Mouse (Mus musculus) forebrain, embryonic 16.5 days (tissue): ENCODE data around the gene Cptp. TPM values are rescaled to one million over a fixed set of nuclear protein-coding genes. Genes with fewer than 3 reads are reported as not detected.

Experiments
- ATAC-seq: fragments of 200-750 bp; cut with Nextera tagmentation; 2 replicates; pipeline ENCODE4 v1.8.0; 2017; ENCODE audit warnings: mild to moderate bottlenecking, moderate library complexity
- H3K27ac ChIP-seq: fragments of 300-500 bp; sonication (generic); 2 replicates; pipeline ENCODE4 v1.5.1; 2014; ENCODE audit warnings: low read length, control low read depth
- H3K27me3 ChIP-seq: fragments of 300-500 bp; sonication (generic); replicated peaks from 2 replicates; pipeline ENCODE4 v1.6.1; 2014; ENCODE audit warnings: low read length; ENCODE audit not compliant: control insufficient read depth, insufficient read depth
- H3K36me3 ChIP-seq: fragments of 300-500 bp; sonication (generic); 2 replicates; pipeline ENCODE4 v1.6.1; 2014; ENCODE audit not compliant: control insufficient read depth, insufficient read depth
- H3K4me1 ChIP-seq: fragments of 300-500 bp; sonication (generic); replicated peaks from 2 replicates; pipeline ENCODE4 v1.6.1; 2014; ENCODE audit warnings: low read length; ENCODE audit not compliant: control insufficient read depth, insufficient read depth
- H3K4me2 ChIP-seq: fragments of 300-500 bp; sonication (generic); 2 replicates; pipeline ENCODE4 v1.6.1; 2014; ENCODE audit warnings: mild to moderate bottlenecking, low read length, control low read depth
- H3K4me3 ChIP-seq: fragments of 300-500 bp; sonication (generic); replicated peaks from 2 replicates; pipeline ENCODE4 v1.5.1; 2014; ENCODE audit warnings: mild to moderate bottlenecking, low read length, control low read depth
- H3K9ac ChIP-seq: fragments of 300-500 bp; sonication (generic); replicated peaks from 2 replicates; pipeline ENCODE4 v1.6.1; 2014; ENCODE audit warnings: low read depth, low read length, control low read depth
- H3K9me3 ChIP-seq: fragments of 300-500 bp; sonication (generic); 2 replicates; pipeline ENCODE4 v1.6.1; 2016; ENCODE audit warnings: low read length; ENCODE audit not compliant: control insufficient read depth
- WGBS: fragments of 180-500 bp; shearing (Covaris S2); extraction: QIAGEN DNeasy Blood & Tissue Kit; methylation state at CpG from one replicate; pipeline ENCODE4 v1.1.7; 2014; 5-methylcytosine and 5-hydroxymethylcytosine counted together
- polyA plus RNA-seq: library from polyadenylated mRNA; unstranded; fragments of >200 nt; fragmentation: Nextera tagmentation; extraction: Ambion mirVana; gene quantifications from 2 replicates; pipeline ENCODE4 v1.2.1, GENCODE M21; 2015

The Cptp gene
- polyA plus RNA-seq, 1 experiment from 2014 or later: 23.8 TPM

DNA sequence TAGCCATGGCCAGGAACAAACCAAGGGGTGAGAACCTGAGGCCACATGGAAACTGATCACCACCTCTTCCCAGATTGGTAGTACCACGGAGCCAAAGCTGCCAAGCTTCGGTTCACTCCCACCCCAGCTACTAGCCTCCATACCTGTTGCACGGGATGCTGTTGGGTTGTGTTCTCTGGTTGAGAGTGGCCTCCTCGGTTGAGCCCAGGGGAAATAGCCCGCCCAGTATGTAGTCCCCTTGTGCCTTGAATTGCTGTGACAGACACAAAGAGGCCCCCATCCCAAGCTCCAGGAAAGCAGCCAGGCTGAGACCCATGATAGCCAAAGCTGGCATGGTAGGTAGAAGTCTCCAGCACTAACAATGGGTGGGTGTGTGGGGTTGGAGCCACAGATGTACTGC lies 6.2 kb downstream of the Cptp start, which contains the start of gene Tas1r3:
TSS of gene Tas1r3 (minus strand) at position 362 of the 400 bp plus-strand sequence.
- ATAC-seq: no peak
- Histone ChIP-seq H3K27ac (no peak within 1 kb of the TSS), H3K36me3 (peaks cover 19% of the 10 kb centered on the region), H3K4me1 (no peaks in the 10 kb centered on the region; the same call in 1 of the 2 replicates), H3K4me3 (no peak within 1 kb of the TSS), H3K27me3 (no peaks in the 10 kb centered on the region), H3K9ac (no peak within 1 kb of the TSS), H3K9me3 (no peaks in the 10 kb centered on the region), H3K4me2 (no peak within 1 kb of the TSS)
- 78% methylated on average over 5 of the region's 5 CpGs for WGBS

DNA sequence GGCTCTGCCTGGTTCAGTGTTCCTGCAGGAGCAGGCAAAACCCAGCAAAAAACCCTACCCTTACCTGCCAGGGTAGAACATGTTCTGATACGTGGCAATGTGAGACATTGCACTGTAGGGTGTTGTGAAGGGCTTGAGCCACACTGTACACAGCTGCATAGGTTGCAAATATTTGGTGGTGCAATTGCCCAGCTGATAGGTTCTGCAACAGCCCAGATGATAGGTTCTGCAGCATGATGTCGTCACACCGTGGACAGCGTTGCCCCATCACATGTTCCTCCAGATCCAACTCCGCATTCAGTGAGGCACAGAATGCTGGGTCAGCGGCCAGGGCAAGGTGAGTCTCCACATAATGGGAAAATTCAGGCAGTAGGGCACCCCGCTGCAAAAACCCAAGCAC lies 7.5 kb downstream of the Cptp start:
- H3K27me3 ChIP-seq: no peaks in the 10 kb centered on the region
- no peak for ATAC-seq

DNA sequence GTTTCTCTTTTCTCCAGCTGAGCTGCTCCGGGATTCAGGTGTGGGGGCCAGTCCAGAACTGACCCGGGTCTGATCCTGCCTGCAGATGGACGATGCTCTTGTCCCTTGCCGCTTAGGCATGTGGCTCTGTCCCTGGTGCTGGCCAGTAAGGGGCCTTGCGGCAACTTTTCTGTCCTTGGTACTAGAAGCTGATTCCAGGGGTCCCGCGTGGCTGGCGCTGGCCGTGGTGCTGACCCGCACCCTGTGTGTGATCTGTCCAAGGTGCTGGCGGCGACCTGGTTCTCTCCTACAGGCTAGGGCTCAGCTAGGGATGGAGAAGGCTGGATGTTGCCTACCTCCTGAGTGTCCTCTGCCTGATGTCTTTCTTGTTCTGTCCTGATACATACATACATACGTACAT lies 9.9 kb downstream of the Cptp start:
- Histone ChIP-seq H3K4me2 (no peak overlapping the region), H3K4me3 (no peak overlapping the region), H3K4me1 (no peaks in the 10 kb centered on the region), H3K27ac (no peak overlapping the region), H3K9ac (no peak overlapping the region), H3K27me3 (no peaks in the 10 kb centered on the region), H3K36me3 (peaks cover 21% of the 10 kb centered on the region), H3K9me3 (no peaks in the 10 kb centered on the region)
- 34% methylated on average over 13 of the region's 13 CpGs for WGBS
- no peak for ATAC-seq

More for the DNA sequence above, 7.5 kb downstream of the Cptp start:
- Histone ChIP-seq H3K9ac (no peak overlapping the region), H3K36me3 (peaks cover 20% of the 10 kb centered on the region), H3K4me3 (no peak overlapping the region), H3K9me3 (no peaks in the 10 kb centered on the region), H3K27ac (no peak overlapping the region), H3K4me2 (no peak overlapping the region), H3K4me1 (no peaks in the 10 kb centered on the region)
- 89% methylated on average over 7 of the region's 7 CpGs for WGBS

DNA sequence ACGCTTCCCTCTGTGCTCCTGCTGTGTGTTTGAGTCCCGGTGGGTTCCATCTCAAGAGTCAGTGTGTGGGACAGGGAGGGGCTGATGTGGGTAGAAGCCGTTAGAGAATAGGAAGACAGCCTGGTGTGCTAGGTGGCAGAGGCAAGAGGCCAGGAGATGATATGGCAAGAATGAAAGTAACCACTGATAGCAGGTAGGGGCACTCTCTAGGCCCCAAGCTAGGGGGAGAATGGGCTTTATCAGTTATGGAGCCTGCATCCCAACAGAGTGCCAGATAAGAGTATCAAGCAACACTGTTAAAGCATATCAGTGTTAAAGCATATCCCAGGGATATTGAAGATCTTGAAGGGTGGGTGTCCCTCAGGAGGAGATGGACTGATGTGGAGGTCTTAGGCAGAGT lies 12.4 kb downstream of the Cptp start:
- H3K36me3 ChIP-seq: peaks cover 21% of the 10 kb centered on the region
- 83% methylated on average over 3 of the region's 3 CpGs for WGBS

DNA sequence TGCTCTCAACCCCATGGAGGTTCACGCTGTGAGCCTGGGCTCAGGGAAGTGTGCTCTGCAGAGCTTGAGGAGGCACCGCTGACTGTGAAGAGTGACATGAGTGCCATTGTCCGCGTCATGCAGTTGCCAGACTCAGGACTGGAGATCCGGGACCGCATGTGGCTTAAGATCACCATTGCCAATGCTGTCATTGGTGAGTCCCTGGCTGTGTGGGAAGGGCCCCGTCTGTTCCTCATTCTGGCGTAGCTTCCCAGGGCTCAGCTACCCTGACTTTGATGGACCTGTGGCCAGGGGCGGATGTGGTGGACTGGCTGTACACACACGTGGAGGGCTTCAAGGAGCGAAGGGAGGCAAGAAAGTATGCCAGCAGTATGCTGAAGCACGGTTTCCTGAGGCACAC lies 13.2 kb downstream of the Cptp start:
- peaks cover 21% of the 10 kb centered on the region for H3K36me3 ChIP-seq
- no peaks in the 10 kb centered on the region for H3K9me3 ChIP-seq
- no peak overlapping the region for H3K9ac ChIP-seq
- 93% methylated on average over 12 of the region's 12 CpGs for WGBS
- no peak overlapping the region for H3K4me3 ChIP-seq
- H3K4me2 ChIP-seq: no peak overlapping the region
- H3K27ac ChIP-seq: no peak overlapping the region
- ATAC-seq: no peak
- peaks cover 9% of the 10 kb centered on the region; the same call in 1 of the 2 replicates for H3K4me1 ChIP-seq
- H3K27me3 ChIP-seq: no peaks in the 10 kb centered on the region

More for the DNA sequence above, 12.4 kb downstream of the Cptp start:
- Histone ChIP-seq H3K4me1 (0 out of 2 replicates have a peak, but pooled peaks cover 4% of the 10 kb centered on the region), H3K4me3 (no peak overlapping the region), H3K27ac (no peak overlapping the region), H3K27me3 (no peaks in the 10 kb centered on the region), H3K4me2 (no peak overlapping the region), H3K9me3 (no peaks in the 10 kb centered on the region), H3K9ac (no peak overlapping the region)
- no peak for ATAC-seq

DNA sequence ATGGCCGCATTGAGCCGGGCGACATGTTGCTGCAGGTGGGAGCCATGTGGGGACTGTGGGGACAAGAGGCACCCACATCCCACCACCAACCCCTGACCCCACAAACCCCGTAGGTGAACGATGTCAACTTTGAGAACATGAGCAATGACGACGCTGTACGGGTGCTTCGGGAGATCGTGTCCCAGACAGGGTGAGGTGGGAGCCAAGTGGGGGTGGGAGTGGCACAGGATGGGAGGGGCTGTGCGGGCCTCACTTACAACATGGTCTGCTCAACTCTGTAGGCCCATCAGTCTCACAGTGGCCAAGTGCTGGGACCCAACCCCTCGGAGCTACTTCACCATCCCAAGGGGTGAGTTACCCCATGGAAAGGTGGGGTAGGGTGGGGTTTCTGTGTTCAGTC lies 14.2 kb downstream of the Cptp start:
- Histone ChIP-seq H3K36me3 (peaks cover 18% of the 10 kb centered on the region), H3K9ac (no peak overlapping the region), H3K4me3 (no peak overlapping the region), H3K27ac (no peak overlapping the region), H3K4me2 (no peak overlapping the region), H3K27me3 (no peaks in the 10 kb centered on the region), H3K9me3 (no peaks in the 10 kb centered on the region), H3K4me1 (peaks cover 13% of the 10 kb centered on the region)
- no peak for ATAC-seq
- 95% methylated on average over 12 of the region's 12 CpGs for WGBS

DNA sequence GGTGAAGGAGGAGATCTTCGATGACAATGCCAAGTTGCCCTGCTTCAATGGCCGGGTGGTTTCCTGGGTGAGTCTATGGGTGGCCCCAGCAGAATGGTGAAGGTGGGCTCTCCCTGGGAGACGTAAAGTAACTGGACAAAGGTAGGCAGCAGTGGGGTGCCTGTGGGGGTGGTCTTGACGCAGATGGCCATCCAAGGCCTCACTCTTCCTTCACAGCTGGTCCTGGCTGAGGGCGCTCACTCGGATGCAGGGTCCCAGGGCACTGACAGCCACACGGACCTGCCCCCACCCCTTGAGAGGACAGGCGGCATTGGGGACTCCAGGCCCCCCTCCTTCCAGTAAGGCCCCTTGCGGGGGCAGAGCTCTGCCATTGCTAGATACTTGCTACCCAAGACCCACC lies 15.8 kb downstream of the Cptp start:
- peaks cover 28% of the 10 kb centered on the region for H3K4me1 ChIP-seq
- WGBS: 93% methylated on average over 9 of the region's 9 CpGs
- peaks cover 11% of the 10 kb centered on the region for H3K36me3 ChIP-seq
- H3K27ac ChIP-seq: no peak overlapping the region
- H3K9ac ChIP-seq: no peak overlapping the region
- H3K4me2 ChIP-seq: no peak overlapping the region
- no peaks in the 10 kb centered on the region for H3K27me3 ChIP-seq
- H3K9me3 ChIP-seq: no peaks in the 10 kb centered on the region
- ATAC-seq: no peak
- H3K4me3 ChIP-seq: no peak overlapping the region

DNA sequence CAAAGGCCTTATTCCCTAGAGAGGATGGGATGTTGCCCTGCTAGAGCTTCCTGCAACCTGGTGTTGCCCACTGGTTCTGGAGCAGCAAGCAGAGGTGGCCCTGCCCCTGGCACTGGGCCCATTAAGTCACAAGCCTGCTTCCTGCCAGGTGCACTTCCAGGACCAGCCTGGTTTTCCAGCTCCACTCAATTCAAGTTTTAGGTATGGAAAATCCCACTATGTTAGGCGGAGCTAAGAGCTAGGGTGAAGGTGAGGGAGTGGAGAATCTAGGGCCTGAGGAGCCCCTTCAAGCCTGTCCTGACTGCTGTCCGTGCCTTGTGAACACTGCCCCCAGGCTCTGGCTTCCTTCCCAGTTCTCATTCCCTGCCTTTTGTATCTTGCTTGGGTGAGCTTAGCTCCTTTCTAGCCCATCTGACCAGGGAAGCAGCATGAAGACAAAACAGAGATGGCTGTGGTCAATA lies 17.3 kb downstream of the Cptp start:
- H3K27me3 ChIP-seq: no peaks in the 10 kb centered on the region
- H3K4me1 ChIP-seq: peaks cover 34% of the 10 kb centered on the region
- WGBS: 64% methylated on average over 2 of the region's 2 CpGs
- no peak for ATAC-seq
- peaks cover 8% of the 10 kb centered on the region for H3K36me3 ChIP-seq
- no peak overlapping the region for H3K9ac ChIP-seq
- no peak overlapping the region for H3K4me3 ChIP-seq
- H3K9me3 ChIP-seq: no peaks in the 10 kb centered on the region
- H3K4me2 ChIP-seq: no peak overlapping the region
- no peak overlapping the region for H3K27ac ChIP-seq

DNA sequence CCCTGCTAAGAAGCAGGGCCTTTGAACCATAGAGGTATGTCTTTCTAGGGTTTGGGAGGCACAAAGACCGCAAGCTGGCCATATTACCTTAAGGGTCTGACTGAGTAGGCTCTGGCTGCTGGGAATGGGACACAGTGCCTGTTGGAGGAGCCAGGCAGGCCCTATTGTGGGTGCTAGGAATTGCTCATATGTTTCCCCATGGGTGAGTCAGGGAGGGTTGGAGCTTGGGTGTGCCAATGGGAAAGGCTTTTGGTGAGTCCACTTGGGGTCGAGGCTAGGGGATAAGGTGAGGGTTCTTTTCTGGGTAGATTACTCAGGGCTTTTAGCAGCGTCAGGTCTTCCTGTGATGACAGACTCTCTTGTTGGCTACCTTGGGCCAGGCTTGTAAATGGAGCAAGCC lies 17.9 kb downstream of the Cptp start:
- ATAC-seq: no peak
- WGBS: 88% methylated on average over 3 of the region's 3 CpGs
- H3K9ac ChIP-seq: no peak overlapping the region

More for the DNA sequence above, 17.9 kb downstream of the Cptp start:
- H3K4me3 ChIP-seq: no peak overlapping the region
- no peak overlapping the region for H3K27ac ChIP-seq
- peaks cover 8% of the 10 kb centered on the region for H3K36me3 ChIP-seq
- no peaks in the 10 kb centered on the region for H3K27me3 ChIP-seq
- no peaks in the 10 kb centered on the region for H3K9me3 ChIP-seq
- peaks cover 40% of the 10 kb centered on the region for H3K4me1 ChIP-seq
- no peak overlapping the region for H3K4me2 ChIP-seq
